Mouse (Mus musculus) forebrain, embryonic 14.5 days (tissue): ENCODE measurements around the gene Tnni1. TPM values are rescaled to one million over a fixed set of nuclear protein-coding genes. Genes with fewer than 3 reads are reported as not detected.
A peak's percentile ranks its signal among the peaks of the same experiment; 100 is the strongest.

ENCODE experiments used
- ATAC-seq: fragments of 200-750 bp; cut with Nextera tagmentation; 2 replicates; pipeline ENCODE4 v1.8.0; 2017; ENCODE audit warnings: mild to moderate bottlenecking, moderate library complexity
- DNase-seq: peaks from one replicate; pipeline ENCODE4 v3.0.0-alpha.2; 2015; ENCODE audit warnings: low spot score
- H3K27ac ChIP-seq: fragments of 300-500 bp; sonication (generic); 2 replicates; pipeline ENCODE4 v1.5.1; 2014; ENCODE audit warnings: low read depth, mild to moderate bottlenecking, control low read depth, low read length, moderate library complexity
- H3K27me3 ChIP-seq: fragments of 300-500 bp; sonication (generic); replicated peaks from 2 replicates; pipeline ENCODE4 v1.6.1; 2014; ENCODE audit warnings: low read length, control low read depth, mixed read lengths; ENCODE audit not compliant: control insufficient read depth, insufficient read depth
- H3K36me3 ChIP-seq: fragments of 300-500 bp; sonication (generic); 2 replicates; pipeline ENCODE4 v1.6.1; 2014; ENCODE audit warnings: low read length, control low read depth; ENCODE audit not compliant: control insufficient read depth, insufficient read depth
- H3K4me1 ChIP-seq: fragments of 300-500 bp; sonication (generic); 2 replicates; pipeline ENCODE4 v1.6.1; 2014; ENCODE audit warnings: antibody characterized with exemption, low read length, control low read depth; ENCODE audit not compliant: control insufficient read depth, insufficient read depth
- H3K4me2 ChIP-seq: fragments of 300-500 bp; sonication (generic); 2 replicates; pipeline ENCODE4 v1.6.1; 2014; ENCODE audit warnings: mild to moderate bottlenecking, control low read depth, low read length
- H3K4me3 ChIP-seq: fragments of 300-500 bp; sonication (generic); 2 replicates; pipeline ENCODE4 v1.5.1; 2014; ENCODE audit warnings: low read depth, low read length, control low read depth
- H3K9ac ChIP-seq: fragments of 300-500 bp; sonication (generic); 2 replicates; pipeline ENCODE4 v1.6.1; 2014; ENCODE audit warnings: mild to moderate bottlenecking, low read length, control low read depth, moderate library complexity
- H3K9me3 ChIP-seq: fragments of 300-500 bp; sonication (generic); replicated peaks from 2 replicates; pipeline ENCODE4 v1.6.1; 2016; ENCODE audit warnings: low read length, control low read depth, mixed read lengths; ENCODE audit not compliant: control insufficient read depth
- WGBS: fragments of 180-500 bp; shearing (Covaris S2); extraction: QIAGEN DNeasy Blood & Tissue Kit; methylation state at CpG from one replicate; pipeline ENCODE4 v1.1.7; 2014; 5-methylcytosine and 5-hydroxymethylcytosine counted together
- polyA plus RNA-seq: library from polyadenylated mRNA; unstranded; fragments of >200 nt; fragmentation: Nextera tagmentation; extraction: Ambion mirVana; gene quantifications from 2 replicates; pipeline ENCODE4 v1.2.1, GENCODE M21; 2014

Tnni1 gene
- polyA plus RNA-seq = 0.39 TPM in 1 of 2 replicates, not detected in the other

- Histone ChIP-seq H3K4me3 (no peak within 1 kb of the TSS), H3K9ac (no peak within 1 kb of the TSS), H3K27ac (no peak within 1 kb of the TSS), H3K4me1 (no peaks in the 10 kb centered on the region), H3K36me3 (no peaks in the 10 kb centered on the region), H3K4me2 (no peak within 1 kb of the TSS), H3K27me3 (no peaks in the 10 kb centered on the region), H3K9me3 (no peaks in the 10 kb centered on the region)
- no peak for ATAC-seq
- 38% methylated on average over 22 of the region's 22 CpGs for WGBS
- DNase-seq = no peak
Observed at GRCm38 (mm10) chr1:135778780-135779535, at the start of gene Tnni1. Tnni1 (plus strand) TSS chr1:135779434.

GRCm38 (mm10) chr1:135729821-135730220, 49.4 kb upstream of the Tnni1 start:
- Histone ChIP-seq H3K4me3 (peak overlapping the region; percentile 45), H3K4me2 (peak overlapping the region; percentile 83), H3K36me3 (no peaks in the 10 kb centered on the region), H3K9me3 (no peaks in the 10 kb centered on the region), H3K4me1 (peaks cover 36% of the 10 kb centered on the region), H3K27me3 (no peaks in the 10 kb centered on the region), H3K9ac (peak overlapping the region; percentile 64), H3K27ac (no peak overlapping the region)
- DNase-seq = no peak
- ATAC-seq = no peak
- 23% methylated on average over 4 of the region's 4 CpGs for WGBS

- WGBS = 62% methylated on average over 3 of the region's 3 CpGs
- ATAC-seq (no peak), DNase-seq (no peak)
- Histone ChIP-seq H3K9ac (no peak overlapping the region), H3K4me2 (no peak overlapping the region), H3K36me3 (no peaks in the 10 kb centered on the region), H3K4me3 (no peak overlapping the region), H3K27me3 (no peaks in the 10 kb centered on the region), H3K4me1 (peaks cover 40% of the 10 kb centered on the region), H3K27ac (no peak overlapping the region), H3K9me3 (no peaks in the 10 kb centered on the region)
Observed at GRCm38 (mm10) chr1:135730296-135730695, 48.9 kb upstream of the Tnni1 start.

GRCm38 (mm10) chr1:135731393-135731792, 47.8 kb upstream of the Tnni1 start:
- no peak overlapping the region for H3K4me2 ChIP-seq
- ATAC-seq (no peak), DNase-seq (no peak)
- H3K27me3 ChIP-seq = no peaks in the 10 kb centered on the region
- peaks cover 43% of the 10 kb centered on the region for H3K4me1 ChIP-seq
- no peaks in the 10 kb centered on the region for H3K36me3 ChIP-seq
- H3K4me3 ChIP-seq = no peak overlapping the region
- no peaks in the 10 kb centered on the region for H3K9me3 ChIP-seq
- H3K27ac ChIP-seq = no peak overlapping the region
- H3K9ac ChIP-seq = no peak overlapping the region
- 75% methylated on average over 7 of the region's 7 CpGs for WGBS

- Histone ChIP-seq H3K4me3 (no peak overlapping the region), H3K9ac (no peak overlapping the region), H3K4me2 (no peak overlapping the region), H3K27me3 (no peaks in the 10 kb centered on the region), H3K36me3 (no peaks in the 10 kb centered on the region), H3K27ac (no peak overlapping the region), H3K9me3 (no peaks in the 10 kb centered on the region), H3K4me1 (peaks cover 43% of the 10 kb centered on the region)
- WGBS = 34% methylated on average over 11 of the region's 11 CpGs
- DNase-seq (peak; percentile 73), ATAC-seq (peak; percentile 65)
Observed at GRCm38 (mm10) chr1:135731897-135732684, 47.1 kb upstream of the Tnni1 start.

GRCm38 (mm10) chr1:135734225-135734937, 44.9 kb upstream of the Tnni1 start:
- no peaks in the 10 kb centered on the region for H3K9me3 ChIP-seq
- H3K4me2 ChIP-seq = no peak overlapping the region
- WGBS = 16% methylated on average over 5 of the region's 7 CpGs
- H3K9ac ChIP-seq = no peak overlapping the region
- H3K27ac ChIP-seq = no peak overlapping the region
- H3K4me1 ChIP-seq = peaks cover 43% of the 10 kb centered on the region
- DNase-seq = peak; percentile 58
- H3K4me3 ChIP-seq = no peak overlapping the region
- H3K36me3 ChIP-seq = no peaks in the 10 kb centered on the region
- peak; percentile 47 for ATAC-seq
- no peaks in the 10 kb centered on the region for H3K27me3 ChIP-seq

GRCm38 (mm10) chr1:135735460-135735859, 43.8 kb upstream of the Tnni1 start:
- Histone ChIP-seq H3K9me3 (no peaks in the 10 kb centered on the region), H3K4me2 (no peak overlapping the region), H3K4me3 (no peak overlapping the region), H3K36me3 (no peaks in the 10 kb centered on the region), H3K4me1 (peaks cover 43% of the 10 kb centered on the region), H3K27ac (no peak overlapping the region), H3K9ac (no peak overlapping the region), H3K27me3 (no peaks in the 10 kb centered on the region)
- ATAC-seq (no peak), DNase-seq (no peak)
- 52% methylated on average over 6 of the region's 6 CpGs for WGBS

- Histone ChIP-seq H3K4me1 (no peaks in the 10 kb centered on the region), H3K9ac (no peak overlapping the region), H3K36me3 (no peaks in the 10 kb centered on the region), H3K4me3 (no peak overlapping the region), H3K27ac (no peak overlapping the region), H3K9me3 (no peaks in the 10 kb centered on the region), H3K27me3 (no peaks in the 10 kb centered on the region), H3K4me2 (no peak overlapping the region)
- no peak for ATAC-seq
- WGBS = 88% methylated on average over 7 of the region's 7 CpGs
- no peak for DNase-seq
Observed at GRCm38 (mm10) chr1:135744987-135745386, 34.2 kb upstream of the Tnni1 start.
